Mouse (Mus musculus) megakaryocyte, embryonic 14.5 days (primary cell): Measurements from ENCODE around the gene Rp9.

Experiments
- FLI1 ChIP-seq: IDR thresholded peaks from 2 replicates; pipeline ENCODE4 v1.6.1; 2012; ENCODE audit warnings: low read length, inconsistent platforms, mixed read lengths
- GATA1 ChIP-seq: IDR thresholded peaks from 3 replicates; pipeline ENCODE4 v1.6.1; 2012; ENCODE audit warnings: mixed read lengths, low read length, inconsistent platforms, borderline replicate concordance

GRCm38 (mm10) chr9:22494203-22494807, 24.8 kb upstream of the Rp9 start:
- TF ChIP-seq GATA1 (no peak), FLI1 (no peak)
